Mouse (Mus musculus): ENCODE results near the gene Dlx4. TPM values are rescaled to one million over a fixed set of nuclear protein-coding genes. Genes with fewer than 3 reads are reported as not detected.

Gene Dlx4
- total and polyA plus RNA-seq, 2 experiments, result 0.29 TPM; not detected in 1

DNA sequence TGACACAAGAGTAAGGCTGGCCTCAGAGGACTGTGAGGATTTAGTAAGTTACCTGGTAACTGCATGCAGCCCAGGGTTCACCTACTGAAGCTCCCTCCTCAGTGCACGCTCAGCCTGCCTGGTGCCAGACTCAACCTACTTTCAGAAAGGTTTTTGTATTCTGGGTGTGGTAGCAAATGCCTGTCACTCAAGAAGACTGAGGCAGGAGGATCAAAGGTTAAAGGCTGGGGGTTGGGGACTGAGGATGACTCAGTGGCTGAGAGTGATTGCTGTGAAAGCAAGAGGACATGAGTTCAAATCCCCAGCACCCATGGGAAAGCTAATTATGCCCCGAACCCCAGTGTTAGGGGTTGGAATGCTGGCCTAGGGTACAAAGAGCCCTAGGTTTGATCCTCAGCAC lies 9.4 kb upstream of the Dlx4 start:
- WGBS, result 92% methylated on average over 2 of the region's 2 CpGs
- no peak for DNase-seq (ENCODE audit: extremely low read depth, low read depth, low spot score)
- no peaks in the 10 kb centered on the region for H3K79me2 ChIP-seq (ENCODE audit: control insufficient read depth, insufficient read depth, low read length)
- no peak for TF ChIP-seq POLR2A (IDR thresholded peaks at IDR 0.05; ENCODE audit: extremely low read depth, insufficient read depth, low read length)
- no peak for TF ChIP-seq CTCF (IDR thresholded peaks at IDR 0.05; ENCODE audit: low read depth, low read length)
- H3K27ac ChIP-seq (replicated peaks; ENCODE audit: insufficient read depth, low read depth, low read length), result no peak overlapping the region
- H3K4me3 ChIP-seq (ENCODE audit: insufficient read depth, low read depth, low read length), result no peak overlapping the region
- H3K4me1 ChIP-seq (ENCODE audit: control insufficient read depth, insufficient read depth, low read length), result no peaks in the 10 kb centered on the region; the same call in 1 of the 2 replicates
- no peaks in the 10 kb centered on the region for H3K36me3 ChIP-seq (ENCODE audit: control insufficient read depth, insufficient read depth, low read length)
- H3K9ac ChIP-seq (ENCODE audit: low read depth, low read length), result no peak overlapping the region
- H3K27me3 ChIP-seq (ENCODE audit: control insufficient read depth, insufficient read depth, low read length), result peaks cover 9% of the 10 kb centered on the region; the same call in 1 of the 2 replicates

GRCm38 (mm10) chr11:95153681-95154080 lies 7.6 kb upstream of the Dlx4 start:
- TF ChIP-seq POLR2A (IDR thresholded peaks at IDR 0.05; ENCODE audit: extremely low read depth, insufficient read depth, low read length) (no peak), CTCF (IDR thresholded peaks at IDR 0.05; ENCODE audit: low read depth, low read length) (no peak)
- no peak overlapping the region for H3K9ac ChIP-seq (ENCODE audit: low read depth, low read length)
- no peaks in the 10 kb centered on the region; the same call in 1 of the 2 replicates for H3K4me1 ChIP-seq (ENCODE audit: control insufficient read depth, insufficient read depth, low read length)
- H3K27me3 ChIP-seq (ENCODE audit: control insufficient read depth, insufficient read depth, low read length), result peaks cover 18% of the 10 kb centered on the region
- H3K79me2 ChIP-seq (ENCODE audit: control insufficient read depth, insufficient read depth, low read length), result no peaks in the 10 kb centered on the region
- DNase-seq (ENCODE audit: extremely low read depth, low read depth, low spot score), result peak; percentile 71
- WGBS, result 67% methylated on average over 5 of the region's 5 CpGs
- H3K27ac ChIP-seq (replicated peaks; ENCODE audit: insufficient read depth, low read depth, low read length), result no peak overlapping the region
- no peaks in the 10 kb centered on the region for H3K36me3 ChIP-seq (ENCODE audit: control insufficient read depth, insufficient read depth, low read length)
- no peak overlapping the region for H3K4me3 ChIP-seq (ENCODE audit: insufficient read depth, low read depth, low read length)

DNA sequence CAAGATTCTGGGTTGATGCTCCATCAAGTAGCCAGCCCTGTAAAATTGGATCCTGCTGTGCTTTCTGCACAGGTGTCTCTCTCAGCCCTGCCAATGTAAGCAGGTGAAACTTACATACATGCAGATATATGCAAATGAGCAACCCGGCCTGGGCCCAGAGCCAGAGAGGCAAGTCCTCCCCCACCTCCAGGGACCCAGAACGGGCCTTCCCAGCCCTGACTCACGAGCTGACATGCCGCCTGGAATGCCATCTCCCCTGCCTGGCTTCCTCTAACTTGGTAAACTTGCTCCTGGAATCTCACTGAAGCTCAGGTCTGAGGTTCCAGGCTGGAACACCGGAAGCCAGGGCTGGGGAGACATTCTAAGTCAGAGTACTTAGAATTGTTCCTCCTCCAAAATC lies 7.1 kb upstream of the Dlx4 start:
- H3K27me3 ChIP-seq (ENCODE audit: control insufficient read depth, insufficient read depth, low read length), result peaks cover 23% of the 10 kb centered on the region

DNA sequence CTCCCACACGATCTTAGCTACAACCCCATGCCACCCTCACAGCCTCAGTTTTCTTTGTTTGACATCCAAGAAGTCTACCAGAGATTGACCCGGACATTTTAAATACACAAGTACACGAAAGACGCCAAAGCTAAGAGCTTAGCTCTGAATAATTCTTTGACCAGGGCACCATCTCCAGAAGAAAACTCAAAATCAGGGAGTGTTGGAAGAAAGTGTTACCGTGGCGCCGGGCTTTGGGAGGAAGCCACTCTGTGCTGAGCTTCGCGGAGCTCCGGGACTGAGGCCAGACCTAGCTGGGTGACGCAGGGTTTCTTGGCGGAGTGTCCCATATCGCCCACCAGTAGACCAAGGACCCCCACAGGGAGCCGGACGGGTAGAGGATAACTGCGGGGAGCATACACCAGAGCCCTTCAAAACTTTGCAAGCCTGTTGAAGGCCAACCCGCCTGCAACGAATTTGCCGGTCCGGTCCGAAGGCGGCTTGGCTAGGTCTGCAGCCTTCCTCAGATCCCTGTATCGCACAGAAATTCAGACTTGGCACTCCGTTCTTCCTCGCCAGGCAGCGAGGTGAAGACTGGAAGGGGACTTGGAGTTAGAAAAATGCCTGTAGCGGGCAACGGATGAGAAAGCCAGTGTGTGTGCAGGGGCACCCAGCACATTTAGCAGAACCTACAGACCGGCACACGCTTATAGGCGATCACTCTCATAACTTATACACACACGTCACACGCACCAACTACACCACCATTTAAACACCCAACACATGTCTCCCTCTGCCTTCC lies 4.4 kb upstream of the Dlx4 start:
- no peak for DNase-seq (ENCODE audit: extremely low read depth, low read depth, low spot score)
- Histone ChIP-seq H3K4me3 (ENCODE audit: insufficient read depth, low read depth, low read length) (no peak overlapping the region), H3K79me2 (ENCODE audit: control insufficient read depth, insufficient read depth, low read length) (no peaks in the 10 kb centered on the region), H3K27me3 (ENCODE audit: control insufficient read depth, insufficient read depth, low read length) (peaks cover 32% of the 10 kb centered on the region), H3K27ac (replicated peaks; ENCODE audit: insufficient read depth, low read depth, low read length) (no peak overlapping the region), H3K4me1 (ENCODE audit: control insufficient read depth, insufficient read depth, low read length) (peaks cover 3% of the 10 kb centered on the region), H3K36me3 (ENCODE audit: control insufficient read depth, insufficient read depth, low read length) (no peaks in the 10 kb centered on the region), H3K9ac (ENCODE audit: low read depth, low read length) (no peak overlapping the region)
- WGBS, result 8% methylated on average over 33 of the region's 33 CpGs
- TF ChIP-seq POLR2A (IDR thresholded peaks at IDR 0.05; ENCODE audit: extremely low read depth, insufficient read depth, low read length) (no peak), CTCF (IDR thresholded peaks at IDR 0.05; ENCODE audit: low read depth, low read length) (no peak)

More for the DNA sequence above, 7.1 kb upstream of the Dlx4 start:
- H3K4me1 ChIP-seq (ENCODE audit: control insufficient read depth, insufficient read depth, low read length), result no peaks in the 10 kb centered on the region; the same call in 1 of the 2 replicates
- H3K79me2 ChIP-seq (ENCODE audit: control insufficient read depth, insufficient read depth, low read length), result no peaks in the 10 kb centered on the region
- no peak for TF ChIP-seq CTCF (IDR thresholded peaks at IDR 0.05; ENCODE audit: low read depth, low read length)
- no peak for TF ChIP-seq POLR2A (IDR thresholded peaks at IDR 0.05; ENCODE audit: extremely low read depth, insufficient read depth, low read length)
- no peak overlapping the region for H3K27ac ChIP-seq (replicated peaks; ENCODE audit: insufficient read depth, low read depth, low read length)
- no peak for DNase-seq (ENCODE audit: extremely low read depth, low read depth, low spot score)
- no peak overlapping the region for H3K4me3 ChIP-seq (ENCODE audit: insufficient read depth, low read depth, low read length)
- H3K36me3 ChIP-seq (ENCODE audit: control insufficient read depth, insufficient read depth, low read length), result no peaks in the 10 kb centered on the region
- 63% methylated on average over 5 of the region's 5 CpGs for WGBS
- no peak overlapping the region for H3K9ac ChIP-seq (ENCODE audit: low read depth, low read length)

- Histone ChIP-seq H3K4me1 (ENCODE audit: control insufficient read depth, insufficient read depth, low read length) (peaks cover 6% of the 10 kb centered on the region), H3K79me2 (ENCODE audit: control insufficient read depth, insufficient read depth, low read length) (no peaks in the 10 kb centered on the region), H3K4me3 (ENCODE audit: insufficient read depth, low read depth, low read length) (no peak overlapping the region), H3K27me3 (ENCODE audit: control insufficient read depth, insufficient read depth, low read length) (peaks cover 37% of the 10 kb centered on the region), H3K27ac (replicated peaks; ENCODE audit: insufficient read depth, low read depth, low read length) (no peak overlapping the region), H3K36me3 (ENCODE audit: control insufficient read depth, insufficient read depth, low read length) (no peaks in the 10 kb centered on the region), H3K9ac (ENCODE audit: low read depth, low read length) (no peak overlapping the region)
- no peak for DNase-seq (ENCODE audit: extremely low read depth, low read depth, low spot score)
- no peak for TF ChIP-seq CTCF (IDR thresholded peaks at IDR 0.05; ENCODE audit: low read depth, low read length)
- no peak for TF ChIP-seq POLR2A (IDR thresholded peaks at IDR 0.05; ENCODE audit: extremely low read depth, insufficient read depth, low read length)
- 6% methylated on average over 27 of the region's 27 CpGs for WGBS
Measured at GRCm38 (mm10) chr11:95149462-95150268, 3.6 kb upstream of the Dlx4 start.
